Mouse (Mus musculus) olfactory bulb, adult 2 months (tissue): Measurements from ENCODE around the gene Tnip1.

ENCODE experiments used
- CTCF ChIP-seq: fragments of 200-500 bp; IDR thresholded peaks from 2 replicates; pipeline ENCODE4 v1.5.1; 2012; ENCODE audit warnings: low read depth, mild to moderate bottlenecking, low read length, moderate library complexity; ENCODE audit not compliant: insufficient read depth
- POLR2A ChIP-seq: fragments of 200-500 bp; IDR thresholded peaks from 2 replicates; pipeline ENCODE4 v1.6.1; 2012; ENCODE audit warnings: mild to moderate bottlenecking, low read depth, low read length, moderate library complexity; ENCODE audit not compliant: insufficient read depth

DNA sequence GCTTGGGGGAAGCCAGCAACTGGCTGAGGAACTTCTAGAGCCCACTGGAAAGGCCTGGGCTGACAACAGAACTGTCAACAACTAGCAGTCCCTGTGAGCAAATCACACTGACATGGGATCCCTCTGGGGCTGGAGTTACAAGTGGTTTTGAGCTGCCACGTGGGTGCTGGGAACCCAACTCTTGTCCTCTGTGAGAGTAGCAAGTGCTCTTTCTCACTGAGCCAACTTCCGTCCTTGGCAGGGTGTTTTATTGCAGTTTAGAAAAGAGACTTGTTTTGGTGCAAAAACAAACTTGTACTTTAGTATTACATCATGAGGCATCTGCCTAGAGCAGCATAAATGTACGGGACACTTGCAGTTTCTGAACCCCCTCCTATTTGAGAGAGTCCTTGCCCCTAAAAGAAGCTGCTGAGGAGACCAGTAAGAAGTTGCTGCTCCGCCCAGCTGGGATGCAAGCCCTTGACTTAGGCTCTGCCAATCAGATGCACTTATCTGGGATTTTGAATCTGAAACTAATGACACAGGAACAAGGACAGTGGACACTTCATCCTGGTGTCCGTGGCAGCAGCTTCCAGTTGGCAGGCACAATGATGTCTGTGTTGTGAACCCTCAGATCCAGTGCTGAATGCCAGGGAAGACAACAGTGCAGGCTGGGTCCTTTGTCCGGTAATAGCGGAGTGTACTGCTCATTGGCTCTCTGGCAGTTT, 90.7 kb downstream of the Tnip1 start:
- TF ChIP-seq POLR2A = no peak
- TF ChIP-seq CTCF = no peak
